Mouse (Mus musculus) thymus, postnatal 10 days (tissue): ENCODE data around the gene Slc7a7.

ENCODE experiments used
- DNase-seq, 2 experiments: peaks; one replicate each; pipeline ENCODE4 v3.0.0; 2021; ENCODE audit warnings: low spot score in 2 of 2

The Slc7a7 gene

DNA sequence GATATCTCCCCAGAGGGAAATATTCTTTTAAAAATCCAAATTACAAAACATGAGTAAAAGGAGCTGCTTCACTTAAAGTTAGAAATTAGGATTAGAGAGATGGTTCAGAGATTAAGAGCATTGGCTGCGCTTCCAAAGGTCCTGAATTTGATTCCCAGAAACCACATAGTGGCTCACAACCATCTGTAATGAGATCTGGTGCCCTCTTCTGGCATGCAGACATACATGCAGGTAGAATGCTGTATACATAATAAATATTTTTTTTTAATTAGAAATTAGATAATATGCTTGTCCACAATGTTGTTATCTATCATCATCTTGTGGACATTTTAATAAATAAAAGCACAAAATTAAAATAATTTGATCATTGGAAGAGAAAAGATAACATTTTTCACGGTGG lies 89.0 kb downstream of the Slc7a7 start:
- DNase-seq, result peak in 1 of 2 experiments; percentile 2

GRCm38 (mm10) chr14:54324486-54324885 lies 93.1 kb downstream of the Slc7a7 start:
- DNase-seq, result no peak

- DNase-seq, result no peak
Measured at GRCm38 (mm10) chr14:54321556-54322376, 95.8 kb downstream of the Slc7a7 start.
